Mouse (Mus musculus): Measurements from ENCODE around the gene Fbn1. TPM values are rescaled to one million over a fixed set of nuclear protein-coding genes. Genes with fewer than 3 reads are reported as not detected.

Gene Fbn1
- polyA plus RNA-seq, 1 experiment from 2014 or later, result 7.8 TPM

DNA sequence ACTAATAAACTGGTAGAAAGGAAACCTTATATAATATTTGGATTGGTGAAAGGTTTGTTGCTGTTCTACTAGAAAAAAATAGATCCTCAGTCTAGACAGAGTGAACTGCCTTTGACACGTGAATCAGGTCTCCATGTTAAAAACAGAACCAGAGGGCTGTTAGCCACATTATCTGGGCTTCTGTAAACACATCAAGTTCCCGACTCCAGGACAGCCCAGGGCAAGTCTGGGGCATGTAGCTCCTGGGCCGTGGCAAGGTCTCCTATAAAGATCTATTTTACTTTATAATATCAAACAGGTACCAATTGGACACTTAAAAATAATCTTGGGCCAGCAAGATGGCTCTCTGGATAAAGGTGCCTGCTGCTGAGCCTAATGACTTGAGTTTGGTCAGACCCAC is 251.9 kb downstream of the Fbn1 start:
- Histone ChIP-seq H3K4me3 (ENCODE audit: low read depth, low read length) (no peak overlapping the region), H3K9ac (ENCODE audit: low read length) (no peak overlapping the region), H3K27ac (replicated peaks; ENCODE audit: low read depth, low read length) (no peak overlapping the region), H3K9me3 (ENCODE audit: control insufficient read depth, low read length) (no peaks in the 10 kb centered on the region; the same call in 1 of the 2 replicates), H3K36me3 (ENCODE audit: control insufficient read depth, insufficient read depth, low read length) (peaks cover 28% of the 10 kb centered on the region), H3K4me2 (ENCODE audit: low read depth, severe bottlenecking) (no peak overlapping the region), H3K27me3 (ENCODE audit: control insufficient read depth, insufficient read depth, low read length) (no peaks in the 10 kb centered on the region), H3K4me1 (ENCODE audit: control insufficient read depth, insufficient read depth, low read length) (no peaks in the 10 kb centered on the region)
- DNase-seq (ENCODE audit: low spot score), result no peak
- no peak for ATAC-seq (ENCODE audit: insufficient number of reproducible peaks, low FRiP score, low TSS enrichment, low read depth)
- 77% methylated on average over 3 of the region's 3 CpGs for WGBS

- Histone ChIP-seq H3K27ac (replicated peaks; ENCODE audit: low read depth, low read length) (no peak overlapping the region), H3K4me1 (ENCODE audit: control insufficient read depth, insufficient read depth, low read length) (no peaks in the 10 kb centered on the region), H3K4me2 (ENCODE audit: low read depth, severe bottlenecking) (no peak overlapping the region), H3K27me3 (ENCODE audit: control insufficient read depth, insufficient read depth, low read length) (no peaks in the 10 kb centered on the region), H3K9me3 (ENCODE audit: control insufficient read depth, low read length) (no peaks in the 10 kb centered on the region; the same call in 1 of the 2 replicates), H3K4me3 (ENCODE audit: low read depth, low read length) (no peak overlapping the region), H3K36me3 (ENCODE audit: control insufficient read depth, insufficient read depth, low read length) (peaks cover 30% of the 10 kb centered on the region), H3K9ac (ENCODE audit: low read length) (no peak overlapping the region)
- DNase-seq (ENCODE audit: low spot score), result no peak
- WGBS, result 88% methylated on average over 3 of the region's 3 CpGs
- ATAC-seq (ENCODE audit: insufficient number of reproducible peaks, low FRiP score, low TSS enrichment, low read depth), result no peak
Measured at GRCm38 (mm10) chr2:125254630-125255029, 253.2 kb downstream of the Fbn1 start.

- 95% methylated on average over 6 of the region's 6 CpGs for WGBS
- DNase-seq (ENCODE audit: low spot score) (no peak), ATAC-seq (ENCODE audit: insufficient number of reproducible peaks, low FRiP score, low TSS enrichment, low read depth) (no peak)
- no peak overlapping the region for H3K4me2 ChIP-seq (ENCODE audit: low read depth, severe bottlenecking)
- H3K4me1 ChIP-seq (ENCODE audit: control insufficient read depth, insufficient read depth, low read length), result peaks cover 9% of the 10 kb centered on the region
- no peak overlapping the region for H3K27ac ChIP-seq (replicated peaks; ENCODE audit: low read depth, low read length)
- no peaks in the 10 kb centered on the region; the same call in 1 of the 2 replicates for H3K9me3 ChIP-seq (ENCODE audit: control insufficient read depth, low read length)
- no peak overlapping the region for H3K9ac ChIP-seq (ENCODE audit: low read length)
- H3K4me3 ChIP-seq (ENCODE audit: low read depth, low read length), result no peak overlapping the region
- H3K27me3 ChIP-seq (ENCODE audit: control insufficient read depth, insufficient read depth, low read length), result no peaks in the 10 kb centered on the region
- H3K36me3 ChIP-seq (ENCODE audit: control insufficient read depth, insufficient read depth, low read length), result peaks cover 30% of the 10 kb centered on the region
Measured at GRCm38 (mm10) chr2:125253699-125254098, 254.1 kb downstream of the Fbn1 start.

- H3K9ac ChIP-seq (ENCODE audit: low read length), result no peak overlapping the region
- no peak overlapping the region for H3K27ac ChIP-seq (replicated peaks; ENCODE audit: low read depth, low read length)
- H3K36me3 ChIP-seq (ENCODE audit: control insufficient read depth, insufficient read depth, low read length), result peaks cover 22% of the 10 kb centered on the region
- no peaks in the 10 kb centered on the region; the same call in 1 of the 2 replicates for H3K9me3 ChIP-seq (ENCODE audit: control insufficient read depth, low read length)
- H3K4me1 ChIP-seq (ENCODE audit: control insufficient read depth, insufficient read depth, low read length), result peaks cover 12% of the 10 kb centered on the region
- DNase-seq (ENCODE audit: low spot score), result peak; percentile 49
- ATAC-seq (ENCODE audit: insufficient number of reproducible peaks, low FRiP score, low TSS enrichment, low read depth), result no peak
- H3K4me3 ChIP-seq (ENCODE audit: low read depth, low read length), result no peak overlapping the region
- 64% methylated on average over 2 of the region's 2 CpGs for WGBS
- no peaks in the 10 kb centered on the region for H3K27me3 ChIP-seq (ENCODE audit: control insufficient read depth, insufficient read depth, low read length)
- no peak overlapping the region for H3K4me2 ChIP-seq (ENCODE audit: low read depth, severe bottlenecking)
Measured at GRCm38 (mm10) chr2:125252275-125252674, 255.5 kb downstream of the Fbn1 start.

- H3K4me2 ChIP-seq (ENCODE audit: low read depth, severe bottlenecking), result no peak overlapping the region
Measured at GRCm38 (mm10) chr2:125251781-125252180, 256.0 kb downstream of the Fbn1 start.

More at GRCm38 (mm10) chr2:125251781-125252180, 256.0 kb downstream of the Fbn1 start:
- no peak for DNase-seq (ENCODE audit: low spot score)
- H3K4me1 ChIP-seq (ENCODE audit: control insufficient read depth, insufficient read depth, low read length), result peaks cover 12% of the 10 kb centered on the region
- H3K9ac ChIP-seq (ENCODE audit: low read length), result no peak overlapping the region
- H3K4me3 ChIP-seq (ENCODE audit: low read depth, low read length), result no peak overlapping the region
- ATAC-seq (ENCODE audit: insufficient number of reproducible peaks, low FRiP score, low TSS enrichment, low read depth), result no peak
- H3K27ac ChIP-seq (replicated peaks; ENCODE audit: low read depth, low read length), result no peak overlapping the region
- H3K27me3 ChIP-seq (ENCODE audit: control insufficient read depth, insufficient read depth, low read length), result no peaks in the 10 kb centered on the region
- H3K9me3 ChIP-seq (ENCODE audit: control insufficient read depth, low read length), result no peaks in the 10 kb centered on the region; the same call in 1 of the 2 replicates
- H3K36me3 ChIP-seq (ENCODE audit: control insufficient read depth, insufficient read depth, low read length), result peaks cover 20% of the 10 kb centered on the region
- WGBS, result 82% methylated on average over 4 of the region's 4 CpGs

Other genes starting within 250 kb of the Fbn1 start
- 0.15 and 0.18 TPM in 2 replicates for gene Gm9913, start 2.9 kb downstream of the Fbn1 start, polyA plus RNA-seq (2014; fragmentation: Nextera tagmentation; extraction: Ambion mirVana)
- 9.1 and 9.9 TPM in 2 replicates for gene Cep152, start 117.1 kb upstream of the Fbn1 start, polyA plus RNA-seq (2014; fragmentation: Nextera tagmentation; extraction: Ambion mirVana)
- 224 and 232 TPM in 2 replicates for gene Eid1, start 165.1 kb upstream of the Fbn1 start, polyA plus RNA-seq (2014; fragmentation: Nextera tagmentation; extraction: Ambion mirVana)
- gene Shc4, start 216.2 kb upstream of the Fbn1 start, polyA plus RNA-seq (2014; fragmentation: Nextera tagmentation; extraction: Ambion mirVana), result 1.1 and 1.2 TPM in 2 replicates